Mouse (Mus musculus): ENCODE data around the gene Myoz1.

GRCm38 (mm10) chr14:20691772-20692171, 35.4 kb upstream of the Myoz1 start:
- no peak for TF ChIP-seq CTCF (IDR thresholded peaks at IDR 0.05; ENCODE audit: low read depth)
- TF ChIP-seq EP300 (optimal IDR thresholded peaks at IDR 0.05), result no peak
